Mouse (Mus musculus): ENCODE measurements around the gene Gm43191. TPM values are rescaled to one million over a fixed set of nuclear protein-coding genes. Genes with fewer than 3 reads are reported as not detected.
A peak's percentile ranks its signal among the peaks of the same experiment; 100 is the strongest.

The Gm43191 gene
- polyA plus RNA-seq, 1 experiment, result not detected

DNA sequence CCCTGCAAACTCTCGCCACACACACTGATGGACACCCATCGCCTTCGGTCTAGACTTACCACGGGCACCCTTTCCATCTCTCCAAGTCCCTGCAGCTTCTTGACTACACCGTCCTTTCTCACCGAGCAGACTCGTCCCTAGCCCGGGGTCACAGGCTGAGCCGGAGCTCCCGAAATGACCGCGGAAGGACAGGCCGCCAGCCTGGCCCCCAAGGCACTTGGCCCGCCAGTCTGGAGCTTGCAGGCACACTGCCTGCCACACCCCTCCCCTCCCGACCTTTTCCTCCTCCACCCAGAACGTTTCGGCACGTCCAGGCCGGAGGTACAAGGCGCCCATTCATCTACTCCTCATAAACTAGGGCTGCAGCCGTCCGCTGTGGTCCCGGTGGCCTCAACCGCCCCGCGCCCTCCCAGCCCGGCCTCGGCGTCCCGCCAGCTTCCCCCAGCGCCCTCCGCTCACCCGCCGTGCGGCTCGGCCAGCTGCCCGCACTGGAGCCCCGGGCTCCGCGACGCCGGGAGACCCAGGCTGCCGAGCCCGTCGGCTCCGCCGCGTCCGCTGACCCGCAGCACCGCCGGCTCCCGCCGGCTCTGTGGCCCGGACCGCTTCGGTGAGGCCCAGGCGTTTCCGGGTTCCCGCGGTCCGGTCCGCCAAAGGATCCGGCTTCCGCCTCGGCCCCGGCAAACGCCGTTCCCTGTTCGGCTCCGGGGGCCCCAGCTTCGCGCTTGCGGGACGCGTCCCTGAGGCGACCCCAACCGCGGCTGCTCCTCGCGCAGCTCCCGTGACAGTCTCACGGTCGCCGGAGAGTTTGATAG is 30.8 kb upstream of the Gm43191 start:
- H3K9me3 ChIP-seq (ENCODE audit: control insufficient read depth, low read length), result no peaks in the 10 kb centered on the region
- peak overlapping the region; percentile 70 for H3K4me3 ChIP-seq (replicated peaks)
- peaks cover 8% of the 10 kb centered on the region for H3K36me3 ChIP-seq (ENCODE audit: control insufficient read depth)
- no peak for TF ChIP-seq TAL1 (IDR thresholded peaks at IDR 0.05; ENCODE audit: low read length)
- TF ChIP-seq GATA1 (IDR thresholded peaks at IDR 0.05; ENCODE audit: low read length), result no peak
- H3K4me1 ChIP-seq (ENCODE audit: control insufficient read depth), result peaks cover 43% of the 10 kb centered on the region
- peaks cover 12% of the 10 kb centered on the region for H3K27me3 ChIP-seq (ENCODE audit: control insufficient read depth)

- peaks cover 51% of the 10 kb centered on the region for H3K4me1 ChIP-seq (ENCODE audit: control insufficient read depth)
- H3K9me3 ChIP-seq (ENCODE audit: control insufficient read depth, low read length), result no peaks in the 10 kb centered on the region
- H3K36me3 ChIP-seq (ENCODE audit: control insufficient read depth), result peaks cover 16% of the 10 kb centered on the region
- TF ChIP-seq TAL1 (IDR thresholded peaks at IDR 0.05; ENCODE audit: low read length) (no peak), GATA1 (IDR thresholded peaks at IDR 0.05; ENCODE audit: low read length) (no peak)
- H3K4me3 ChIP-seq (replicated peaks), result peak overlapping the region; percentile 70
- peaks cover 12% of the 10 kb centered on the region for H3K27me3 ChIP-seq (ENCODE audit: control insufficient read depth)
Observed at GRCm38 (mm10) chr3:116710941-116711340, 29.9 kb upstream of the Gm43191 start.

DNA sequence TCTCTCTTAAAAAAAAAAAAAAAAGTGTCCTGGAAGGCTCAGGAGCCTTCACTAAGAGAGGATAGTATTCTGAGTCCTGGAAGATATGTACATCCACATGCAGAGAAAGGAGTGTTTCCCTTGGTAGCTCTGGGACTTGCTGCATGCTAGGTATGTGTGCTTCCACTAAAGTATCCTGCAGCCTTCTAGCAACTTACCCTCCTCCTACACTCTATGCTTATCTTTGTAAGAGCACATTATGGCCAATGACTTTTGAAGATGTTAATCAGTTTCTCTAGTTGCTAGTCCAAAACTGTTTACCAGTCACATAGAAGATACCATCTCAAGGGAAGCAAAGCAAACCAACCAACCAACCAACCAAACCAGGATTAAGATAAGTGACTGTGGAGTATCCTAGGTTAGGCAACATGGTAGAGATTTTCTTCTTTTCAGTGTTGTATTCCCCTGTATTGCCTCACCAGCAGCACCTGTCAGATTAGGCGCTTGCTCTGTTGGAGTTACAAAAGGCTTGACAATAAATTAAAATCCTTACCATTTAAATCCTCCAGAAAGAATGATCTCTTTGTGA is 24.7 kb upstream of the Gm43191 start:
- H3K27me3 ChIP-seq (ENCODE audit: control insufficient read depth), result no peaks in the 10 kb centered on the region
- H3K9me3 ChIP-seq (ENCODE audit: control insufficient read depth, low read length), result no peaks in the 10 kb centered on the region
- peaks cover 56% of the 10 kb centered on the region for H3K4me1 ChIP-seq (ENCODE audit: control insufficient read depth)
- H3K36me3 ChIP-seq (ENCODE audit: control insufficient read depth), result peaks cover 42% of the 10 kb centered on the region
- TF ChIP-seq TAL1 (IDR thresholded peaks at IDR 0.05; ENCODE audit: low read length), result no peak
- TF ChIP-seq GATA1 (IDR thresholded peaks at IDR 0.05; ENCODE audit: low read length), result no peak; the same call in 1 of the 2 replicates
- no peak overlapping the region for H3K4me3 ChIP-seq (replicated peaks)

GRCm38 (mm10) chr3:116703835-116704234 is 22.8 kb upstream of the Gm43191 start:
- Histone ChIP-seq H3K36me3 (ENCODE audit: control insufficient read depth) (peaks cover 44% of the 10 kb centered on the region), H3K4me3 (replicated peaks) (no peak overlapping the region), H3K9me3 (ENCODE audit: control insufficient read depth, low read length) (no peaks in the 10 kb centered on the region), H3K27me3 (ENCODE audit: control insufficient read depth) (no peaks in the 10 kb centered on the region), H3K4me1 (ENCODE audit: control insufficient read depth) (peaks cover 45% of the 10 kb centered on the region)
- no peak for TF ChIP-seq TAL1 (IDR thresholded peaks at IDR 0.05; ENCODE audit: low read length)
- TF ChIP-seq GATA1 (IDR thresholded peaks at IDR 0.05; ENCODE audit: low read length), result no peak

GRCm38 (mm10) chr3:116702647-116703272 is 21.7 kb upstream of the Gm43191 start:
- Histone ChIP-seq H3K36me3 (ENCODE audit: control insufficient read depth) (peaks cover 46% of the 10 kb centered on the region), H3K4me3 (replicated peaks) (no peak overlapping the region), H3K4me1 (ENCODE audit: control insufficient read depth) (peaks cover 44% of the 10 kb centered on the region), H3K9me3 (ENCODE audit: control insufficient read depth, low read length) (no peaks in the 10 kb centered on the region), H3K27me3 (ENCODE audit: control insufficient read depth) (no peaks in the 10 kb centered on the region)
- TF ChIP-seq GATA1 (IDR thresholded peaks at IDR 0.05; ENCODE audit: low read length), result no peak

- no peak for TF ChIP-seq TAL1 (IDR thresholded peaks at IDR 0.05; ENCODE audit: low read length)
- no peak for TF ChIP-seq GATA1 (IDR thresholded peaks at IDR 0.05; ENCODE audit: low read length)
- H3K4me1 ChIP-seq (ENCODE audit: control insufficient read depth), result peaks cover 48% of the 10 kb centered on the region
- no peak overlapping the region for H3K4me3 ChIP-seq (replicated peaks)
- H3K27me3 ChIP-seq (ENCODE audit: control insufficient read depth), result no peaks in the 10 kb centered on the region
- no peaks in the 10 kb centered on the region for H3K9me3 ChIP-seq (ENCODE audit: control insufficient read depth, low read length)
- H3K36me3 ChIP-seq (ENCODE audit: control insufficient read depth), result peaks cover 43% of the 10 kb centered on the region
Observed at GRCm38 (mm10) chr3:116701601-116702000, 20.5 kb upstream of the Gm43191 start.

DNA sequence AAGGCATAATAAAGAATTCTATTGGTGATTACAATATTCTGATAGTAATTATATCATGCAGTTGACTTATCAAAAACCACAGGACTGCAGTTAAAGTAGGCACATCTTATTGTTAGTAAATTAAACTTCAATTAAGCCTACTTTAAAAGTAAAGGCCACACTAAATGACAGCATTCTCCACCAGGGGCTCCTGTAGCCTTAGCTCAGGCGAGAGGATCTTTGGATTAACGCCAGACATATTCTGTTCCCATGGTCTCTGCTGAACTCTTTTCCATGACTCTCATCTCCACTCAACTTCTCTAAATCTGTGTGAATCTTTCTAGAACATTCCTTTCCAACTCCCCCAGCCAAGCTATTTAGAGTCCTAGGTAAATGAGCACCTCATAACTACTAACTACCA is 17.7 kb upstream of the Gm43191 start:
- H3K27me3 ChIP-seq (ENCODE audit: control insufficient read depth), result no peaks in the 10 kb centered on the region
- peaks cover 27% of the 10 kb centered on the region for H3K36me3 ChIP-seq (ENCODE audit: control insufficient read depth)
- H3K9me3 ChIP-seq (ENCODE audit: control insufficient read depth, low read length), result no peaks in the 10 kb centered on the region
- H3K4me1 ChIP-seq (ENCODE audit: control insufficient read depth), result peaks cover 50% of the 10 kb centered on the region
- TF ChIP-seq TAL1 (IDR thresholded peaks at IDR 0.05; ENCODE audit: low read length) (no peak), GATA1 (IDR thresholded peaks at IDR 0.05; ENCODE audit: low read length) (no peak)
- no peak overlapping the region for H3K4me3 ChIP-seq (replicated peaks)

DNA sequence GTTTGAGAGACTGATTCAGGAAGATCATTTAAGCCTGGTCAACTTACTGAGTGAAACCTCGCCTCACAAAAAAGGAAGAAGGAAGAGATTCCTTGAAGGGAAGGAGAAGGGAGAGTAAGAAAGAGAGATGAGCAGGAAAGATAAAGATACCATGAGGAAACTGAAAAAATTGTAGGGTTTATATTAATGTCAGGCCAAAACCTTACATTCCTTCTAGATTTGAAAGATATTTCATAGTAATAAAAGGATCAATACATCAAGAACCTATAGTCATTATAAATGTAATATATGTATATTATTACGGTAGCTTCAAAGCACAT is 14.6 kb upstream of the Gm43191 start:
- H3K27me3 ChIP-seq (ENCODE audit: control insufficient read depth), result no peaks in the 10 kb centered on the region
- H3K4me1 ChIP-seq (ENCODE audit: control insufficient read depth), result peaks cover 55% of the 10 kb centered on the region
- H3K4me3 ChIP-seq (replicated peaks), result peak overlapping the region; percentile 23
- TF ChIP-seq TAL1 (IDR thresholded peaks at IDR 0.05; ENCODE audit: low read length) (no peak), GATA1 (IDR thresholded peaks at IDR 0.05; ENCODE audit: low read length) (peak; percentile 95)
- peaks cover 43% of the 10 kb centered on the region for H3K36me3 ChIP-seq (ENCODE audit: control insufficient read depth)
- H3K9me3 ChIP-seq (ENCODE audit: control insufficient read depth, low read length), result no peaks in the 10 kb centered on the region

- TF ChIP-seq GATA1 (IDR thresholded peaks at IDR 0.05; ENCODE audit: low read length) (no peak), TAL1 (IDR thresholded peaks at IDR 0.05; ENCODE audit: low read length) (no peak)
- no peaks in the 10 kb centered on the region for H3K9me3 ChIP-seq (ENCODE audit: control insufficient read depth, low read length)
- H3K4me3 ChIP-seq (replicated peaks), result peak overlapping the region; percentile 56
- H3K36me3 ChIP-seq (ENCODE audit: control insufficient read depth), result peaks cover 48% of the 10 kb centered on the region
- H3K4me1 ChIP-seq (ENCODE audit: control insufficient read depth), result peaks cover 58% of the 10 kb centered on the region
- H3K27me3 ChIP-seq (ENCODE audit: control insufficient read depth), result no peaks in the 10 kb centered on the region
Observed at GRCm38 (mm10) chr3:116694955-116695665, 14.1 kb upstream of the Gm43191 start.
